Mouse (Mus musculus) kidney, adult 2 months (tissue): ENCODE data around the gene Sf3a2.

Source experiments
- CTCF ChIP-seq: fragments of 200-500 bp; conservative IDR thresholded peaks from 2 replicates; pipeline ENCODE4 v1.5.1; 2011; ENCODE audit warnings: low read depth, mild to moderate bottlenecking, control low read depth, low read length, moderate library complexity, mixed read lengths; ENCODE audit not compliant: insufficient read depth, insufficient read length
- POLR2A ChIP-seq: fragments of 200-500 bp; IDR thresholded peaks from one replicate; pipeline ENCODE4 v1.6.1; 2011; ENCODE audit warnings: low read depth, low read length, control low read depth

- TF ChIP-seq POLR2A (no peak), CTCF (no peak)
Observed at GRCm38 (mm10) chr10:80755291-80756015, 42.5 kb upstream of the Sf3a2 start.
